Mouse (Mus musculus) ovary, adult 18-20 months (tissue): ENCODE measurements around the gene Alkbh1.

Source experiments
- DNase-seq: peaks from one replicate; pipeline ENCODE4 v3.0.0; 2022; ENCODE audit warnings: low spot score, mixed read lengths

Alkbh1 gene

GRCm38 (mm10) chr12:87418921-87419320, 24.9 kb downstream of the Alkbh1 start:
- DNase-seq, result no peak

- DNase-seq, result no peak
Observed at GRCm38 (mm10) chr12:87416690-87417089, 27.1 kb downstream of the Alkbh1 start.

- no peak for DNase-seq
Observed at GRCm38 (mm10) chr12:87415358-87415757, 28.5 kb downstream of the Alkbh1 start.

GRCm38 (mm10) chr12:87413179-87413790, 30.5 kb downstream of the Alkbh1 start:
- peak; percentile 22 for DNase-seq

GRCm38 (mm10) chr12:87410999-87411398, 32.8 kb downstream of the Alkbh1 start:
- DNase-seq, result no peak

- DNase-seq, result no peak
Observed at GRCm38 (mm10) chr12:87409123-87409522, 34.7 kb downstream of the Alkbh1 start.

GRCm38 (mm10) chr12:87407869-87408605, 35.8 kb downstream of the Alkbh1 start:
- no peak for DNase-seq

- no peak for DNase-seq
Observed at GRCm38 (mm10) chr12:87405721-87406120, 38.1 kb downstream of the Alkbh1 start.

GRCm38 (mm10) chr12:87405165-87405564, 38.7 kb downstream of the Alkbh1 start:
- no peak for DNase-seq

GRCm38 (mm10) chr12:87401883-87402282, 41.9 kb downstream of the Alkbh1 start:
- DNase-seq, result no peak

- no peak for DNase-seq
Observed at GRCm38 (mm10) chr12:87399119-87399819, 44.5 kb downstream of the Alkbh1 start.

- no peak for DNase-seq
Observed at GRCm38 (mm10) chr12:87397811-87398417, 45.9 kb downstream of the Alkbh1 start.

GRCm38 (mm10) chr12:87397126-87397525, 46.7 kb downstream of the Alkbh1 start:
- no peak for DNase-seq

- no peak for DNase-seq
Observed at GRCm38 (mm10) chr12:87394316-87394715, 49.5 kb downstream of the Alkbh1 start.

- DNase-seq, result no peak
Observed at GRCm38 (mm10) chr12:87393447-87394145, 50.2 kb downstream of the Alkbh1 start.

- DNase-seq, result no peak
Observed at GRCm38 (mm10) chr12:87391355-87391754, 52.5 kb downstream of the Alkbh1 start.

GRCm38 (mm10) chr12:87389231-87389630, 54.6 kb downstream of the Alkbh1 start:
- no peak for DNase-seq

GRCm38 (mm10) chr12:87388122-87388774, 55.6 kb downstream of the Alkbh1 start, which contains the start of gene Sptlc2:
Gene Sptlc2 (minus strand): TSS chr12:87388355.
- peak; percentile 99 for DNase-seq

GRCm38 (mm10) chr12:87387171-87388121, 56.4 kb downstream of the Alkbh1 start:
- no peak for DNase-seq

GRCm38 (mm10) chr12:87385051-87385450, 58.8 kb downstream of the Alkbh1 start:
- DNase-seq, result no peak
